Mouse (Mus musculus): ENCODE measurements at regions not wholly inside any gene's neighbourhood (a gene's known extent, or its start where the extent isn't known, plus 50 kb on each side); places are given as distances from the start of the nearest gene placed in this dataset.
A peak's percentile ranks its signal among the peaks of the same experiment; 100 is the strongest.

- DNase-seq = no peak
Measured at GRCm38 (mm10) chr15:51591406-51592068, 2293.2 kb upstream of the Gm7489 start.

GRCm38 (mm10) chr15:51592069-51592435 lies 2292.7 kb upstream of the Gm7489 start:
- no peak for DNase-seq

- no peak for DNase-seq
Measured at GRCm38 (mm10) chr15:51592511-51593498, 2291.9 kb upstream of the Gm7489 start.

GRCm38 (mm10) chr15:51594060-51594459 lies 2290.6 kb upstream of the Gm7489 start:
- DNase-seq = no peak

GRCm38 (mm10) chr15:51595655-51596054 lies 2289.1 kb upstream of the Gm7489 start:
- peak in 1 of 2 experiments; percentile 34 for DNase-seq

- no peak for DNase-seq
Measured at GRCm38 (mm10) chr15:51597841-51598240, 2286.9 kb upstream of the Gm7489 start.

- no peak for DNase-seq
Measured at GRCm38 (mm10) chr15:51601128-51601855, 2283.4 kb upstream of the Gm7489 start.

GRCm38 (mm10) chr15:51621455-51621854 lies 2263.3 kb upstream of the Gm7489 start:
- DNase-seq = no peak

GRCm38 (mm10) chr15:51627463-51627862 lies 2257.2 kb upstream of the Gm7489 start:
- DNase-seq = no peak

GRCm38 (mm10) chr15:51628518-51628917 lies 2256.2 kb upstream of the Gm7489 start:
- DNase-seq = no peak

GRCm38 (mm10) chr15:51631881-51632280 lies 2252.8 kb upstream of the Gm7489 start:
- DNase-seq = no peak

- DNase-seq = no peak
Measured at GRCm38 (mm10) chr15:51633068-51633467, 2251.6 kb upstream of the Gm7489 start.

- no peak for DNase-seq
Measured at GRCm38 (mm10) chr15:51634726-51635125, 2250.0 kb upstream of the Gm7489 start.

- no peak for DNase-seq
Measured at GRCm38 (mm10) chr15:51635129-51635920, 2249.4 kb upstream of the Gm7489 start.

- DNase-seq = no peak
Measured at GRCm38 (mm10) chr15:51637570-51637969, 2247.1 kb upstream of the Gm7489 start.

- no peak for DNase-seq
Measured at GRCm38 (mm10) chr15:51643772-51644311, 2240.9 kb upstream of the Gm7489 start.

- DNase-seq = no peak
Measured at GRCm38 (mm10) chr15:51646304-51646703, 2238.4 kb upstream of the Gm7489 start.

GRCm38 (mm10) chr15:51652497-51652896 lies 2232.2 kb upstream of the Gm7489 start:
- no peak for DNase-seq

GRCm38 (mm10) chr15:51657621-51658020 lies 2227.1 kb upstream of the Gm7489 start:
- DNase-seq = no peak

GRCm38 (mm10) chr15:51668340-51668739 lies 2216.4 kb upstream of the Gm7489 start:
- DNase-seq = no peak

- no peak for DNase-seq
Measured at GRCm38 (mm10) chr15:51671667-51672372, 2212.9 kb upstream of the Gm7489 start.
